Mouse (Mus musculus): ENCODE data around the gene Kcnj10.

DNA sequence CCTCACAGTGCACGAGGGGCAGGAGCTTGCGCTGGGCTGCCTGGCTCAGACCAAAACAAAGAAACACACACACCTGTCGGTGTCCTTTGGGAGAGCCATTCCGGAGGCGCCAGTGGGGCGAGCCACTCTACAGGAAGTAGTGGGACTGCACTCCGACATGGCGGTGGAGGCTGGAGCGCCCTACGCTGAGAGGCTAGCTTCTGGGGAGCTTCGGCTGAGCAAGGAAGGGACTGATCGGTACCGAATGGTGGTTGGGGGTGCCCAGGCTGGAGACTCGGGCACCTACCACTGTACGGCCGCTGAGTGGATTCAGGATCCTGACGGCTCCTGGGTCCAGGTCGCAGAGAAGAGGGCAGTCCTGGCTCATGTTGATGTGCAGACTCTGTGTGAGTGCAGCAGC lies 23.6 kb upstream of the Kcnj10 start:
- TF ChIP-seq CTCF (IDR thresholded peaks at IDR 0.05; ENCODE audit: control insufficient read depth, insufficient read depth, insufficient replicate concordance, low read depth, low read length), result no peak
- no peak for TF ChIP-seq POLR2A (IDR thresholded peaks at IDR 0.05; ENCODE audit: control insufficient read depth, low read depth, low read length)
